Mouse (Mus musculus): Measurements from ENCODE around the gene Adgrg1. TPM values are rescaled to one million over a fixed set of nuclear protein-coding genes. Genes with fewer than 3 reads are reported as not detected.
"Not testable (repeated sequence)": the region's sequence is repeated elsewhere in the genome, so short reads cannot be mapped to it uniquely, and the experiment has no call there.

Adgrg1 gene
- total RNA-seq, 2 experiments from 2014 or later = 122 to 128 TPM

DNA sequence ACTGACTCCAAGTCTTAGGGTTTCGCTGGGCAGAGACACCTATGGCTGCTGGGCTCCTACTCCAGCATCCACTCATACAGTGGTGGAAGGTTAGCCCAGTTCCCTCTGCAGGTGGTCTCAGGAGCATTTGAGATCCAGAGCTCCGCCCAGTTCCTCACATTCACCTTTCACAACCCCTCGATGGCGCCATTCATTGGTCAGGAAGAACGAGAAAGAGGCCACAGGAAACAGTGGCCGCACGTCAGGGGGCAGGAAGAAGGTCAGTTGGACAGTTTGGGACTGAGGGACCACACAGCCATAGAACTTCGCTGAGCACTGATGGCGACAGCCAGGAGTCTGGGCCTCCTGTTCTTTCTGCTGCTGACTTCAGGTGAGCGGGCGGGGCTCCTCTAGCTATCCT lies 42.9 kb downstream of the Adgrg1 start, which contains the start of gene Adgrg3:
Gene Adgrg3 (plus strand): TSS at position 242 of the 400 bp plus-strand sequence.
- no peak for DNase-seq (ENCODE audit: extremely low spot score in 1 of 2, low spot score in 2 of 2)
- intact Hi-C loops (cut with DNase I) = no loop called here

DNA sequence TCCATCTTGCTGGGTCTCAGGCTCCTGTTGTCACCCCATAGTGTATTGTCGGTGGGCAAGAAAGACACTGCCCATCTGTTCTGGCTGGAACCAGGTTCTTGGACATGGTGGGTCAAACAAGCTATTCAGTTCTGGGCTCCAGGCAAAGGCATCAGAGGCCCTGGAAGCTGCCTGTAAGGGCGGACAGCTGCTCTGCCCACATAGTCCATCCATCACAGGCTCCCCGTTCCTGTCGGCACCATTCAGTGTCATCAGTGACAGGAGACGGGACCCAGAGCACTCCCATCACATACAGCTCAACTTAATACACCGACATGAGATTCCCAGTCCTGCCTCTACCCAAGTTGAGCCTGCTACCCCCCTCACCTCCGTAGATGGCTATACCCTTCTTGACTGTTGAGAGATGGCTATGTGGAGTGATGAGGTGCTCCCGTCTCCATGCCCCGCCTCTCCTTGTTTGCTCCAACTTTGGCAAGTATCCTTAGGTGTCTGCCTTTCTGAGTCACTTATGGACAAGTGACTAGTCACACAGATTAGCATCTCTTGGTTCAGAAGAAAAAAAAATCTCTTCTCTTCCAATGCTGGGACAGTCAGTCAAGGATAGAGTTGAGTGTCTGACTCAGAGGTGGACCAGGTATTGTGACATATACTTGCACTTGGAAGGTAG lies 43.6 kb downstream of the Adgrg1 start:
- intact Hi-C loops (cut with DNase I) = no loop called here
- DNase-seq (ENCODE audit: extremely low spot score in 1 of 2, low spot score in 2 of 2) = no peak

DNA sequence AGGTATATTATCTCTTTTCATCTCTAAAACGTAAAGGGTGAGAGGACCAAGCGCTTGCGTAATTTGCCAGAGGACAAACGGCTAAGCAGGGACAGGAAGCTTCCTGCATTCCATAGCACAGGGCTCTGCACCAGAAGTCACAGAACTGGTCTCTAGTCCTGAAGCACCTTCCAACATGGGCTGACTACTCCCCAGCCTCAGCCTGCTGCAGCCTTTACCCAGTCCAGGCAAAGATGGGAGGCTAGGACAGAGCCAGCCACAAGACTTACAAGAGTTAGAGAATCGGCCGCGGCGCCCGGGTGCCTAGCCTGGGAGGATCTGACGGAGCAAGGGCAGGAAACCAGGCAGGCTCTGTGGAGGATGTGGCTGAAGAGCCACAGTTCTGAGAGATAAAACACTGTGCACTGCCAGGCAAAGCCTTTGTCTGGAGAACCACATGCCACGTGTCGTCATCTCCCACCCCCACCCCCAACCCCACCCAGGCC lies 45.8 kb downstream of the Adgrg1 start:
- intact Hi-C loops (cut with DNase I) = no loop called here

DNA sequence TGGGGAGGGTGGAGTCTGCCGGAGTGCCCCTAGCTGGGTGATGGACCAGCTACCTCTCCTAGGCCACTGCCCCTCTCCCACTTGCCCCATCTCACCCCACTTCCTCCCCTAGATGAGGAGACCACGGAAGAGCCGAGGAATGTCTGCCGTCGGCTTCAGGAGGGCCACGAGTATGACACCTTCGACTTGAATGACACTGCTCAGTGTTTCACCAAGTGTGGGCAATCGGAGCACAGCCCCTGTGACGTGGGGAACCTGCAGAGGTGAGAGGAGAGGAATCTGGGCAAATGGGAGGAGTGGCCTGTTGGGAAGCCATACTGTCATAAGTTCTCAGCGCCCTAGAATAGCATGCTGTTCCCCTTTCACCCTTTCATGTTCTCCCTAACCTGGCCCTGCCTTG lies 46.3 kb downstream of the Adgrg1 start:
- DNase-seq (ENCODE audit: extremely low spot score in 1 of 2, low spot score in 2 of 2) = no peak
- intact Hi-C loops (cut with DNase I) = no loop called here

More for the DNA sequence above, 45.8 kb downstream of the Adgrg1 start:
- DNase-seq (ENCODE audit: extremely low spot score in 1 of 2, low spot score in 2 of 2) = no peak

DNA sequence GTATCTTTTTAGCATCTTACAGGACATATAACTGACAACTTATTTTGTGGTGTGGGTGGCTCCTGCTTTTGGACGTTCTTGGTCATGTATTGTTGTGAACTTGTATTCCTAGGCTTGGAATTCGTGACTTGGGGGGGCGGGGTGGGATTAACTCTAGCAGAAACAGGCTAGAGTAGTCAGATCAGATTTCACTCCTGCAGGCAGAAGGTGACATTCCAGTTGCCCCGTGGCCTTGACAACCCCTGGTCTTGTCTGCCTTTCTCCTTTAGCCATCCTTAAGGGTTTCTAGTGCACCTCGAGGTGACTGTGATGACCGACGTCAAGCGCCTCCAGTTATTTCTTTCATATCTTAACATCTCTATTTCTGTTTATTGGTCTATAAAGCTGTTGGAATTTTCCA lies 48.6 kb downstream of the Adgrg1 start:
- no peak for DNase-seq (ENCODE audit: extremely low spot score in 1 of 2, low spot score in 2 of 2)
- intact Hi-C loops (cut with DNase I) = no loop called here

DNA sequence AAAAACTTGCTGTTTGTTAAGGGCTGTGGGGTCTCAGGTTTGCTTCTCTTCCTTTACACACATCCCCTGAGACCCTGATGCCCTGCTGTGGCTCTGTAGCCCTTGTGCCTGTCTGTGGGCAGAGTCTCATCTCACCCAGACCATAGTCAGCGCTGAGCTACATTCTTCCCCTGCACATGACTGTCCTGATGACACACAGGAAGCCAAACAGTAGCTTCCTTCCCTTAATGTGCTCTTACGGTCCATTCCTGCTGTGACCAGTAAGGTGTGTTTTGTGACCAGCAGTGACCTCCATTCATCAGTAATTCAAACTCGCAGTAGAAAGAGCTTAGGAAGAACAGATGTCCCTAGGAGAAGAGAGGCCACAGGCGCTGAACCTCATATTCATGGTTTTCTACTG lies 49.8 kb downstream of the Adgrg1 start:
- DNase-seq (ENCODE audit: extremely low spot score in 1 of 2, low spot score in 2 of 2) = no peak
- intact Hi-C loops (cut with DNase I) = no loop called here

DNA sequence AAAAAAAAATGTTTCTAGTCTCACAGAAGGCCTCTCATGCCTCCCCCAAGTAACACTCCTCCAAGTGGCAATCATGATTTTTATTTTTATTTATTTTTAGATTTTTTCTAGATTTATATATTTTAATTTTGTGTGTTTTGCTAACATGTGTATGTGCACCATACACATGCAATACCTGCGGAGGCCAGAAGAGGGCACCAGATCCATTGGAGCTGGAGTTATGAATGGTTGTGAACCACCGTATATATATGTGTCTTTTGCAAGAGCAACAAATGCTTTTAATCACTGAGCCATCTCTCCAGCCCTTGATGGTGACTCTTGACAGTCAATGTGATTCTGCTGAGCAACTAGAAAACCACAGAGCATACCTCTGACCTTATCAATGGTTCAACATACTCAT lies 50.9 kb downstream of the Adgrg1 start:
- intact Hi-C loops (cut with DNase I) = no loop called here
- no peak for DNase-seq (ENCODE audit: extremely low spot score in 1 of 2, low spot score in 2 of 2)

DNA sequence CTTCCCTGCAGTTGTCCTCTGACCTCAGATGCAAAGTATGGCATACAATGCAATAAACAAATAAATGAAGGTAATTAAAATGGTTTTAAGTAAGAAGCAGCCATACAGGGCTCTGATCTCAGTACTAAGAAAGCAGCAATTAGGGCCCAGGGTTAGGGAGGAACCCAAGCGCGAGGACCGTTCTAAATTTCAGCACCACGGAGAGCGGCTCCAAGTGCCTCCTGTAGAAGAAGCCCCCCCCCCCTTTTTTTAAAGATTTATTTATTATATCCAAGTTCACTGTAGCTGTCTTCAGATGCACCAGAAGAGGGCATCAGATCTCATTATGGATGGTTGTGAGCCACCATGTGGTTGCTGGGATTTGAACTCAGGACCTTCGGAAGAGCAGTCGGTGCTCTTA lies 53.8 kb downstream of the Adgrg1 start:
- intact Hi-C loops (cut with DNase I); DNase-seq (ENCODE audit: extremely low spot score in 1 of 2, low spot score in 2 of 2): not testable (repeated sequence)

DNA sequence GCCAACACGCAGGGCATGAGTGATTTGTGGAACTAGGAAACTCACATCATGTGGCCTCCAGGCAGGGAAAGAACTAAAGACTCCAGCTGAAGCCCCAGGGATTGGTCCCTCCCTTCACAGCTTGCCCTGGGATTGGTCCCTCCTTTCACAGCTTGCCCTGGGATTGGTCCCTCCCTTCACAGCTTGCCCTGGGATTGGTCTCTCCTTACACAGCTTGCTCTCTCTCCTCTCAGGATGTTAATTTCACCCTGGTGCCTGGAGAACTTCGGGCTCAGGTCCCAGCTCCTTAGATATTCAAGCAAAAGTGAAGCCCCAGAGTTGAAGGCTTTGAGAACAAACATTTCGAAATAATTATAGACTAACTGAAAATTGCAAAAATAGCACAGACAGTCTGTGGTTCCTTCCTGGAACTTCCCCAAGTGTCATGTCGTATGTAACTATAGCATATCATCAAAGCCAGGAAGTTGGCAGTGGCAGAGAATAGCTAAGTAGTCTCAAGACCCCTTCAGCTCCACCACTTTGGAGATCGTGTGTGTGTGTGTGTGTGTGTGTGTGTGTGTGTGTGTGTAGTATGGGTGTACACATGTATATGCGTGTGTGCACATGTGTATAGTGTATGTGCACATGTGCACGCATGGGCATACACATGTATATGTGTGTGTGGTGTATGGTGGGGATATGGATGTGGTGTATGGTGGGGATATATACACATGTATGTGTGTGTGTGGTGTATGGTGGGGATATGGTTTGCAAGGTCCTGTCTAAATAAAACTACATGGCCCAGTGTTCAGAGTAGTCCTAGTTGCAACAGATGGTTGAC lies 62.8 kb downstream of the Adgrg1 start:
- intact Hi-C loops (cut with DNase I) = no loop called here
- DNase-seq (ENCODE audit: extremely low spot score in 1 of 2, low spot score in 2 of 2) = peak; percentile 60 to 74

DNA sequence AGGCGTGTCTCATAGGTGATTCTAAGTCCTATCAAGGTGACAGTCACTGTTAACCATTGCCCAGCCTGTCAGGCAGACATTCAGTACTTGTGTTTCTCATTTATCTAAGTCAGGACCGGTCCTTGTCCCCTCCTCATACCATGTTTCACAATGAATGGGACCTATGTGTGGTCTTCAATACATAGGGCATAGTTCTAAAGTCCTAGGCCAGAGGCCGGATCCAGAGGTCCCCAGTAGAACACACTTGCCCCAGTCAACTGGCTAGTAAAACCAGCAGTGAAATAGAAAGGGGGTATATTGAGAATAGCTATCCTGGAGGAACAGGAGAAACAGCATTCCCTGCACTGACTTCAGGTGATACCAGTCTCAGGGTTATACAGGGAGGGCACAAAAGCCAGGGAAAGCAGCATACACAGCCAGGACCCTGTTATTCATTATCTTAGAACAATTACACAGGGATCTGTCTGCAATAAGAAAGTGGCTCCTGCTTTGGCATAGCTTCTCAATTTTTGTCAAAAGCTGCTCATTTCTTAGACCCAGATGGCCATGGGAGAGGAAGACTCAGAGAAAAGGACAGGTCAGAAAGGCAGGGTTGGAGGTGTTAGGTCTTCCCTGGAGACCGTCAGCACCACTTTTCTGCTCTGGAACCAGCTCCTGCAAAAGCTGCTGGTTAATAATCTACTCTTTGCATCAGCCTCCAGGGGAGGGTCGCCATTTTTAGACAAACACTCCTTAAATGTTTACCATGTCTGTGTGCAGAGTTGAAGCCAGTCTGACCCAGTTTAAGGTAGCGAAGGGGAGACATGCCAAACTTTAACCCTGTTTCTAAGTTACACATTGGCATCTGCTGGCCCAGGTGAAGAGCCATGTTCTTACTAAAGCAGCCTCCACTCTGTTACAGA lies 67.6 kb downstream of the Adgrg1 start:
- intact Hi-C loops (cut with DNase I) = no loop called here
- peak in 1 of 2 experiments; percentile 5 for DNase-seq (ENCODE audit: extremely low spot score in 1 of 2, low spot score in 2 of 2)

DNA sequence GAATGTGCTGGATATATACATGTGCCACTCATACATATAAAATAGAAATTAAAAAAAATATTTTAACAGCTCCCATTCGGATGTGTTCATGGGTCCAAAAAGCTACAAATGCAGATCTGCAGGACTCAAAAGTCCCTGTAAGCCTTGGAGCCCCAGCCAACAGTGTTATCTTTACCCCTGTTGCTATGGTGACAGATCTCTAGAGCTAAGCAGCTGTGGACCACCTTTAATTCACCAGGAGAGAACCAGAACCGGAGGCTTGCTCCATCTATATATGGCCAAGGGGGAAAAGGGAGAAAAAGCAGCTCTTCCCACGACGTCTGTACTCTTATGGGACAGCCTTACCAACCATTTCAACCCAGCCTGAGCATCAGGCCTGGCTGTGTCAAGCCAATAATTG lies 70.3 kb downstream of the Adgrg1 start:
- DNase-seq (ENCODE audit: extremely low spot score in 1 of 2, low spot score in 2 of 2) = no peak
- intact Hi-C loops (cut with DNase I) = no loop called here

DNA sequence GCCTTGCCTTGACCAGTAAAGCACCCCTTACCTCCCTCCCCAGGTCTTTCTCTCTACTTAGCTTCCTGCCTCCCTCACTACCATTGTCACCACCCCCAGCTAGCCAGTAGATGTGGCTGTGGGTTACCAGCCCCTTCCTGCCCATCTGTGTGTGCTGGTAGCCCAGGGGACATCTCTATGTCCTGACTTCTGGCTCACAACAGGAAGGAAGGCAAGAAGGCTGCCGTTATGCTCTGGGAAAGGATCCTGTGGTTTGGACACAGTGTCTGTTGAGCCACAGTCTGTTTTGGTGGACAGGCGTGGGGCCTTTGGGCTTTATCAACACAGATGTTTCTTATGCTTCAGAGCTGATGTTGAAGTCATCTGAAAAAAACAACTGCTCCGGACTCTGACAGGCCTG lies 72.4 kb downstream of the Adgrg1 start:
- DNase-seq (ENCODE audit: extremely low spot score in 1 of 2, low spot score in 2 of 2) = no peak
- intact Hi-C loops (cut with DNase I) = no loop called here

DNA sequence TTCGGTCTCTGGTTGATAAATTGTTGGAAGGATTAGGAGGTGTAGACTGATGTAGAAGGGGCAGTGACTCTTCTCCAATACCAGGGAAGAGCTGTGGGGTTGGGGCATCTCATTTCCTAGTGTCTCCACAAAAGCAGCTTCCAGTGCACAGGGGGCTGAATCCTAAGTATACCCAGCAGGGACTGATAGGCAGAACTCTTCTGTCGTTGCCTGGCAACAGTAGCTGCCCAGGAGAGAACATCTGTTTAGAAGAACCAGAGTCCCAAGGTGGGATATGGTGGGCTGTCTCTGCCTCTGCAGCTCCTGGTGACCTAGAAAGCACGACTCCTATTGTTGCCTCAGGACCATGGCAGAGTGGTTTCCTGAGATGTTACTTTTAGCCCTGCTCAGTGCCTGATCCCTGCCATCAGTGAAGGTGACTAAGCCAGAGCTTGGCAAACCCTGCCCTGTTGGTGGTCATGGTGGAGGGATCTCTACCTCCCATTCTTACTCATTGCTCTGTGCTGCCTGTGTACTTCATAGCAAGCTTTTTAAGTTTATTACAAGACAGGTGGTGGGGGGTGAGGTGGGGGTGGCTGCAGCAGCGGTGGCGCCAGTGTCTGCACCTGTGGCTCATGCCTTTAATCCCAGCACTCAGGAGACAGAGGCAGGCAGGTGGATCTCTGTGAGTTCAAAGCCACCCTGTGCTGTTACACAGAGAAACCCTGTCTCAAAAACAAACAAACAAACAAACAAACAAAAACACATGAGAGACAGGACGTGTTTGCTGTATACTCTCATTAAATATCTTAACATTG lies 73.5 kb downstream of the Adgrg1 start:
- DNase-seq (ENCODE audit: extremely low spot score in 1 of 2, low spot score in 2 of 2) = peak in 1 of 2 experiments; percentile 8
- intact Hi-C loops (cut with DNase I) = no loop called here

DNA sequence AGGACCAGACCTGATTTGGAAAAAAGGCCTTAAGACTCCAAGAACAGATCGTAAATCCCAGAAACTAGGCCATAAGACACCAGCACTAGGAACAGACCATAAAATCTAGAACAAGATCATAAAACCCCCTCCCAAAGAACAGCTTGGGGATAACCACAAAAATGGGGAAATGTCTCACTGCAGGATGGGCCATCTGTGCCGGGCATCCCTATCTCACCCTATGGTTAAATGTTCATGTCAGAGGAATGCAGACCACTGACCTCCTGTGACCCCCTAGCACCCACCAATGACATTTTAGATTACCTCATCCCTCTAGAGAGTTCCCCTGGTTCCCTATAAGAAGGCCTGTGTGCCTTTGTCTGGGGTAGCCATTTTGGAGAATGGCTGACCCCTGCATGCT lies 75.1 kb downstream of the Adgrg1 start:
- intact Hi-C loops (cut with DNase I) = no loop called here
- peak in 1 of 2 experiments; percentile 8 for DNase-seq (ENCODE audit: extremely low spot score in 1 of 2, low spot score in 2 of 2)

DNA sequence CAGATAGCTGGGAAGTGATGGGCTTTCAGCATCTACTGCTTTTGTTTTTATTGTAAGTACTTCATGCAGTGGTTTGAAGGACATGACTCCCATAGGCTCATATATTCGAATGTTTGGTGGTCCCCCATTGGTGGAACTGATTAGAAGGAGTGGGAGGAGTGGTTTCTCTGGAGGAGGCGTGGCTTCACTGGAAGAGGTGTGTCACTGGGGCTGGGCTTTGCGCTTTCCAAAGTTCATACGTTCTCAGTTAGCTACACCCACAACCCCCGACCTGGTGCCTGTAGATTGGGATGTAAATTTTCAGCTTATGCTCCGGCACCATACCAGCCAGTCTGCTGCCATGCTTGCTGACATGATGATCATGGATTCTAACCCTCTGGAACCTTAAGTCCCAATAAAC lies 79.9 kb downstream of the Adgrg1 start:
- intact Hi-C loops (cut with DNase I) = no loop called here
- no peak for DNase-seq (ENCODE audit: extremely low spot score in 1 of 2, low spot score in 2 of 2)

DNA sequence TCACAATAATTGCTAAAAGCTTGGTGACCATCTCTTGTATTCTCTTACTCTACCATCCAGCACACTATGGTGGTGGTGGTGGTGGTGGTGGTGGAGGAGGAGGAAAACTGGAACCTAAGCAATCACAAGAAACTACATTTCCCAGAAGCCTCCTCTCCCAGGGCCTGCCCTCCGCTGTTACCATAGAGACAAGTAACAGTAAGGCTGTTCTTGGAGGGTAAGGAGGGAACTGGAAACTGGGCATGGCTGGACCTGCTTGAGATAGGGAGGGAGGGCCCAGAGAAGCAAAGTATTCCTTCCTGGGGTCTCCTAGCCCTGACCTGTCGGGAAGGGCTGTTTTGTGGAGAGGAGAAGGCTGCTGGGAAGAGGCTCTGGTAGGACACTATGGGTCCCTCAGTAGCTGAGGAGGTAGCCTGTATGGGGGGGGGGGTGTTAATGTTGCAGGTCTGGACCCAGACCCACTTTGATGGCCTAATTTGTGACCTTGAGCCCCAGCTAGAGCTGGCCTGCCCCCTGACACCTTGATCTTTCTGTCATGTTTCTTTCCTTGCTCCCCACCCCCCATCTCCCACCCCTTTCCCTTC lies 80.5 kb downstream of the Adgrg1 start, which contains the start of gene Drc7:
Gene Drc7 (plus strand): TSS at position 177 of the 584 bp plus-strand sequence.
- intact Hi-C loops (cut with DNase I) = no loop called here
- DNase-seq (ENCODE audit: extremely low spot score in 1 of 2, low spot score in 2 of 2) = peak in 1 of 2 experiments; percentile 29

DNA sequence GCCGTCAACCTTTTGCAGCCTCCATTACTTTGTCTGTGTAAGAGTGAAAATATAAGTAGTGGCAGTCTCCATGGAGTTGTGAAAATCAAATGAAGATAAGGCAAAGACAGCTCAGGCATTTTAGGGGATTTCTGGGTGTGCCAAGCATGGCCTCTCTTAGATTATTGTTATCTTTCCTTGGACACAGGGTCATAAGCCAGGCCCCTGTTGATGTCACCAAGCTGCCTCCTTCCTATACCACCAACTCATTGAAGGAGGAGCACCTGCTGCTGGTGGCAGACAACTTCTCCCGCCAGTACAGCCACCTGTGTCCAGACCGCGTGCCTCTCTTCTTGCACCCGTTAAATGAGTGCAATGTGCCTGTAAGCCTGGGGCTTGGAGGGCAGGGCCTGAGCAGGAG lies 81.9 kb downstream of the Adgrg1 start:
- no peak for DNase-seq (ENCODE audit: extremely low spot score in 1 of 2, low spot score in 2 of 2)
- intact Hi-C loops (cut with DNase I) = no loop called here

DNA sequence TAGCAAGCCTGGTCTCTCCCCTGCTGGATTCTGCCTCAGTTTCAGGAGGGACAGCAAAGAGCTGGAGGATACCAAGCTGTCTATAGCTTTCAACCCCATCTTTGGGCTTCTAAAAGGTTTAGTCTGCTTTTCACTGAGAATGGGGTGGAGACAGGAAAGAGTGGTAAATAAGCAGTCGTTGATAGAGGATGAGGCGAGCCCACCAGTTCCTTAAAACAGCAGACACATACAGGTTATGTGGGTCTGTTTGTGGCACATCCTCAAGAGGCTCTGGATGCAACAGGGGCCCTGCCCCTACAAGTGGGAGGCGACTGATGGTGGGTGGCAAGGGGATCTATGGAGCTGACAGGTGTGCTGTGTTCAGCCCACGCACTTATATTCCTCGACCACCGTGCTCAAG lies 84.1 kb downstream of the Adgrg1 start:
- intact Hi-C loops (cut with DNase I) = no loop called here

More for the DNA sequence above, 84.1 kb downstream of the Adgrg1 start:
- no peak for DNase-seq (ENCODE audit: extremely low spot score in 1 of 2, low spot score in 2 of 2)
